16 mouse cellular contexts compared by ENCODE assay signal in genomic region chr16:25445580-25445979, GRCm38 (mm10).
DNase-seq lines count a peak whose midpoint lies in the region; ATAC-seq and TF ChIP-seq lines count a peak whose summit lies in the region.
"Had no signal": no experiment of that assay in that cellular context is flagged by ENCODE, and none has a peak within 500 bp of the region (broad histone marks: within the 10 kb centered on the region; RNA-seq: fewer than 3 reads in every experiment).

No protein-coding gene starts in this region.

- ATAC-seq in lung, embryonic 15.5 days (ENCODE audit: borderline replicate concordance, extremely low read depth, low FRiP score, low TSS enrichment): no peak
- peak; percentile 77; the same call in 1 of the 2 replicates for ATAC-seq in heart, embryonic 16.5 days (replicated peaks; ENCODE audit: extremely low read depth, insufficient read depth, low FRiP score)
- peak; percentile 78 for ATAC-seq in limb, embryonic 14.5 days (ENCODE audit: low FRiP score, low read depth)
- no peak for ATAC-seq in midbrain, embryonic 13.5 days
- ATAC-seq: forebrain, embryonic 14.5 days had no signal

- H3K9ac ChIP-seq in lung, embryonic 15.5 days: no peak overlapping the region
- no peak overlapping the region for H3K9ac ChIP-seq in heart, embryonic 16.5 days (ENCODE audit: low read length)
- no peak overlapping the region for H3K9ac ChIP-seq in limb, embryonic 14.5 days (ENCODE audit: low read depth, low read length, severe bottlenecking)
- no peak overlapping the region for H3K9ac ChIP-seq in midbrain, embryonic 13.5 days (replicated peaks)
- H3K9ac ChIP-seq: embryonic facial prominence, embryonic 12.5 days; hindbrain, embryonic 15.5 days; liver, embryonic 14.5 days had no signal

- no peaks in the 10 kb centered on the region for H3K9me3 ChIP-seq in lung, embryonic 15.5 days
- no peaks in the 10 kb centered on the region for H3K9me3 ChIP-seq in heart, embryonic 16.5 days (replicated peaks; ENCODE audit: control insufficient read depth, low read length)
- no peaks in the 10 kb centered on the region for H3K9me3 ChIP-seq in limb, embryonic 14.5 days (ENCODE audit: control insufficient read depth, low read length)
- H3K9me3 ChIP-seq in midbrain, embryonic 13.5 days: no peaks in the 10 kb centered on the region
- H3K9me3 ChIP-seq: embryonic facial prominence, embryonic 12.5 days; G1E; hindbrain, embryonic 15.5 days had no signal

- no peak for TF ChIP-seq CTCF in cerebellum, adult 2 months (IDR thresholded peaks at IDR 0.05; ENCODE audit: borderline replicate concordance, insufficient read depth, low read depth, low read length)

- no peak for TF ChIP-seq POLR2A in cerebellum, adult 2 months (IDR thresholded peaks at IDR 0.05; ENCODE audit: borderline replicate concordance, insufficient read depth, low read length)
- TF ChIP-seq POLR2A in limb, embryonic 14.5 days (IDR thresholded peaks at IDR 0.05; ENCODE audit: borderline replicate concordance, extremely low read depth, insufficient read depth, insufficient read length): no peak

- H3K27me3 ChIP-seq in cerebellum, adult 2 months (ENCODE audit: control insufficient read depth, insufficient read depth, low read length): no peaks in the 10 kb centered on the region
- no peaks in the 10 kb centered on the region for H3K27me3 ChIP-seq in lung, embryonic 15.5 days
- H3K27me3 ChIP-seq in heart, embryonic 16.5 days (ENCODE audit: control insufficient read depth, insufficient read depth, low read length): no peaks in the 10 kb centered on the region
- H3K27me3 ChIP-seq in limb, embryonic 14.5 days (ENCODE audit: control insufficient read depth, insufficient read depth, low read length): no peaks in the 10 kb centered on the region
- H3K27me3 ChIP-seq in midbrain, embryonic 13.5 days: no peaks in the 10 kb centered on the region
- H3K27me3 ChIP-seq: embryonic facial prominence, embryonic 12.5 days; hindbrain, embryonic 15.5 days had no signal

- no peaks in the 10 kb centered on the region for H3K4me1 ChIP-seq in cerebellum, adult 2 months (ENCODE audit: control insufficient read depth, insufficient read depth, low read length)
- no peaks in the 10 kb centered on the region for H3K4me1 ChIP-seq in lung, embryonic 15.5 days
- H3K4me1 ChIP-seq in heart, embryonic 16.5 days (ENCODE audit: control insufficient read depth, insufficient read depth, low read length): peaks cover 8% of the 10 kb centered on the region
- no peaks in the 10 kb centered on the region for H3K4me1 ChIP-seq in limb, embryonic 14.5 days (ENCODE audit: control insufficient read depth, insufficient read depth, low read length)
- peaks cover 14% of the 10 kb centered on the region for H3K4me1 ChIP-seq in midbrain, embryonic 13.5 days (replicated peaks)

- peak; percentile 4 to 11 for DNase-seq in cerebellum, postnatal 10 days
- no peak for DNase-seq in cerebellum, adult 2 months
- no peak for DNase-seq in lung, postnatal 4 days
- peak; percentile 62 for DNase-seq in limb, embryonic 14.5 days (ENCODE audit: low spot score)
- no peak for DNase-seq in natural killer cell, adult 2 months (ENCODE audit: low spot score in 2 of 2)
- DNase-seq: midbrain, embryonic 14.5 days; spleen, adult 18-20 months; thymus, postnatal 4 days had no signal

- no peak overlapping the region for H3K4me2 ChIP-seq in lung, embryonic 15.5 days
- no peak overlapping the region for H3K4me2 ChIP-seq in heart, embryonic 16.5 days (ENCODE audit: low read depth, low read length)
- H3K4me2 ChIP-seq in limb, embryonic 14.5 days (replicated peaks; ENCODE audit: low read depth, low read length, severe bottlenecking): no peak overlapping the region
- no peak overlapping the region for H3K4me2 ChIP-seq in midbrain, embryonic 13.5 days (replicated peaks)
- H3K4me2 ChIP-seq: embryonic facial prominence, embryonic 12.5 days; hindbrain, embryonic 15.5 days had no signal

- no peak overlapping the region for H3K4me3 ChIP-seq in cerebellum, adult 2 months (replicated peaks; ENCODE audit: insufficient read depth, low read depth, low read length)
- H3K4me3 ChIP-seq in lung, embryonic 15.5 days: no peak overlapping the region
- no peak overlapping the region for H3K4me3 ChIP-seq in heart, embryonic 16.5 days (ENCODE audit: low read length)
- no peak overlapping the region for H3K4me3 ChIP-seq in limb, embryonic 14.5 days (replicated peaks; ENCODE audit: low read length)
- H3K4me3 ChIP-seq in midbrain, embryonic 13.5 days (replicated peaks): no peak overlapping the region
- H3K4me3 ChIP-seq: embryonic facial prominence, embryonic 12.5 days; hindbrain, embryonic 15.5 days had no signal

- H3K27ac ChIP-seq in cerebellum, adult 2 months (ENCODE audit: insufficient read depth, low read length): no peak overlapping the region
- peak overlapping the region; percentile 64 for H3K27ac ChIP-seq in lung, embryonic 15.5 days
- H3K27ac ChIP-seq in heart, embryonic 16.5 days (ENCODE audit: low read length): peak overlapping the region; percentile 72
- H3K27ac ChIP-seq in limb, embryonic 14.5 days (replicated peaks; ENCODE audit: low read depth, low read length): peak overlapping the region; percentile 29
- H3K27ac ChIP-seq in midbrain, embryonic 13.5 days: no peak overlapping the region
- H3K27ac ChIP-seq: embryonic facial prominence, embryonic 12.5 days; hindbrain, embryonic 15.5 days; liver, embryonic 14.5 days had no signal

- no peaks in the 10 kb centered on the region for H3K36me3 ChIP-seq in lung, embryonic 15.5 days
- H3K36me3 ChIP-seq in heart, embryonic 16.5 days (ENCODE audit: control insufficient read depth, insufficient read depth): no peaks in the 10 kb centered on the region
- no peaks in the 10 kb centered on the region for H3K36me3 ChIP-seq in limb, embryonic 14.5 days (ENCODE audit: control insufficient read depth, insufficient read depth, low read length)
- no peaks in the 10 kb centered on the region for H3K36me3 ChIP-seq in midbrain, embryonic 13.5 days
- H3K36me3 ChIP-seq: embryonic facial prominence, embryonic 12.5 days; G1E; hindbrain, embryonic 15.5 days had no signal

- 23% methylated on average over 7 of the region's 7 CpGs for WGBS in cerebellum, adult 2 months
- WGBS in lung, embryonic 15.5 days: 48% methylated on average over 7 of the region's 7 CpGs
- 30% methylated on average over 7 of the region's 7 CpGs for WGBS in heart, embryonic 16.5 days
- 46% methylated on average over 7 of the region's 7 CpGs for WGBS in limb, embryonic 14.5 days
- WGBS in midbrain, embryonic 13.5 days: 65% methylated on average over 7 of the region's 7 CpGs

Comparison
In these comparisons a context has a peak if more than half of its experiments do, and no peak if none do; other contexts are left out.
1. DNase-seq: peak in cerebellum, postnatal 10 days (2 of 2) and limb, embryonic 14.5 days (single experiment); none in cerebellum, adult 2 months (0 of 2), lung, postnatal 4 days (0 of 2) and natural killer cell, adult 2 months (0 of 2).
2. H3K27ac ChIP-seq: peak in lung, embryonic 15.5 days (single experiment), heart, embryonic 16.5 days (single experiment) and limb, embryonic 14.5 days (single experiment); none in cerebellum, adult 2 months (single experiment) and midbrain, embryonic 13.5 days (single experiment).
3. ATAC-seq: peak in heart, embryonic 16.5 days (single experiment) and limb, embryonic 14.5 days (single experiment); none in lung, embryonic 15.5 days (single experiment) and midbrain, embryonic 13.5 days (single experiment).